Mouse (Mus musculus): ENCODE measurements at regions not wholly inside any gene's neighbourhood (a gene's known extent, or its start where the extent isn't known, plus 50 kb on each side); places are given as distances from the start of the nearest gene placed in this dataset.

DNA sequence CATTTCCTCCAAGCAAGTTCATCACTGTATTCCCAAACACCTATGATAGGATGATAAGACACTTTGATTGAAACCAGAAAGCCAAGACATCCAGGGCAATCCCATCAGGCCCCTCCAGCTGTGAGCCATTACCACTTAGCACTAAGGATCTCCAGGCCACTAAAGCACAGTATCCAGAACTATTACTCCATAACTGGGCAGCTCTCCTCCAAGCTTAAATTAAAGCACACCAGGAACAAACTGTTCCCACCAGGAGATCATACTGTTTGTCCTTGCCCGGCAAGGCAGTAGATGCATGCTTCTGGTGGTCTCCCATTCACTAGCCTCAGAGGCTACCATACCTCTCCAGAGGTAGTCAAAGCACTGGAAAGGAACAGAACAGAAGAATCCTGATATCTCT lies 193.3 kb downstream of the Gm12728 start:
- H3K4me2 ChIP-seq: no peak overlapping the region
- WGBS (ENCODE audit: insufficient replicate concordance): 68% methylated on average over 1 of the region's 1 CpGs
- no peaks in the 10 kb centered on the region for H3K36me3 ChIP-seq
- no peak overlapping the region for H3K27ac ChIP-seq
- no peaks in the 10 kb centered on the region for H3K27me3 ChIP-seq (replicated peaks)
- no peaks in the 10 kb centered on the region for H3K9me3 ChIP-seq (replicated peaks)
- H3K9ac ChIP-seq: no peak overlapping the region
- ATAC-seq: no peak
- H3K4me1 ChIP-seq: no peaks in the 10 kb centered on the region
- no peak overlapping the region for H3K4me3 ChIP-seq

GRCm38 (mm10) chr4:105987963-105988602 lies 198.4 kb downstream of the Gm12728 start:
- 54% methylated on average over 5 of the region's 5 CpGs for WGBS (ENCODE audit: insufficient replicate concordance)
- H3K27ac ChIP-seq: no peak overlapping the region
- H3K4me1 ChIP-seq: no peaks in the 10 kb centered on the region

GRCm38 (mm10) chr4:105992581-105993127 lies 203.0 kb downstream of the Gm12728 start:
- H3K4me1 ChIP-seq: no peaks in the 10 kb centered on the region
- WGBS (ENCODE audit: insufficient replicate concordance): 57% methylated on average over 6 of the region's 6 CpGs
- H3K4me2 ChIP-seq: no peak overlapping the region
- no peak overlapping the region for H3K27ac ChIP-seq
- H3K4me3 ChIP-seq: no peak overlapping the region
- H3K9me3 ChIP-seq (replicated peaks): no peaks in the 10 kb centered on the region
- ATAC-seq: no peak
- no peaks in the 10 kb centered on the region for H3K36me3 ChIP-seq
- no peaks in the 10 kb centered on the region for H3K27me3 ChIP-seq (replicated peaks)
- H3K9ac ChIP-seq: no peak overlapping the region

More at GRCm38 (mm10) chr4:105987963-105988602, 198.4 kb downstream of the Gm12728 start:
- Histone ChIP-seq H3K27me3 (replicated peaks) (no peaks in the 10 kb centered on the region), H3K36me3 (no peaks in the 10 kb centered on the region), H3K4me2 (no peak overlapping the region), H3K9ac (no peak overlapping the region), H3K4me3 (no peak overlapping the region), H3K9me3 (replicated peaks) (no peaks in the 10 kb centered on the region)
- no peak for ATAC-seq

DNA sequence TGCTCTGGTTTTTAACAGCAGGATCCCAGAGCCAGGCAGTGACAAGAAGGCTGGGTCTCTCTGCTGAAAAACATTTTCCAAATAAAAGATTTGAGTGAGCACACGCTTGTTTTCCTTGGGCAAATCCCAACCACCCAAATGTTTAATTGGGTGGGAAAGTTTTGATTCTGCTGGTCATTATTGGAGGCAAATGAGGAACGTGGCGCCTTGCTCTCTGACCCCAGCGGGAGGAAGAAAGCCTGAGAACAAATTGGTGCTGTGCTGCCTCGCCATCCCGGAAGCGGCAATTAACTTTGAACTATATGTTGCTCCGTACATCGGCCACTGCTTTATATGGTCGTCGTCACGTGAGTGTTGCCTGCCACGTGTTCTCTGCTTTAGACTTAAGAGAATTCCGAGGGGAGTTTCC lies 204.7 kb downstream of the Gm12728 start:
- Histone ChIP-seq H3K4me3 (no peak overlapping the region), H3K4me2 (no peak overlapping the region), H3K27ac (no peak overlapping the region), H3K4me1 (no peaks in the 10 kb centered on the region), H3K27me3 (replicated peaks) (no peaks in the 10 kb centered on the region), H3K9me3 (replicated peaks) (no peaks in the 10 kb centered on the region), H3K36me3 (no peaks in the 10 kb centered on the region), H3K9ac (no peak overlapping the region)
- WGBS (ENCODE audit: insufficient replicate concordance): 71% methylated on average over 14 of the region's 14 CpGs
- ATAC-seq: no peak

DNA sequence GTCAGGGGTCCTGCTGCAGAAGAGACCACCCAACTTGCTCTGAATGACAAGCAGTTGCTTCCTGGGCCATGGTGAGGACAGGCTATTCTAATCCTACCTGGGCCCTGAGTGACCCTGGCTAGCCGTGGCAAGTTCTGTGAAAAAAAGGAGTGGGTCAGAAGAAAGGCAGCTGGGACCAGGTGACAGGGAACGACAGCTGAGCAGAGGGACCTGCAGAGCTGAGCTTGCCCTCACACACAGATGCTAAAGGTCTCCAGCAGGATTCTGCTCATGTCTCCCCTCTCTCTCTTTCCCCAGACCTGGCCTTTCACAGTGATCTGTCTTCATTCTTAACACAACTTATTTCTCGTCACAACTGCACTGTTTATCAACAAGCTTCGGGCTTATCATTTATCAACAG lies 206.4 kb downstream of the Gm12728 start:
- no peak for ATAC-seq
- no peak overlapping the region for H3K4me3 ChIP-seq
- no peak overlapping the region for H3K27ac ChIP-seq
- no peak overlapping the region for H3K4me2 ChIP-seq
- no peaks in the 10 kb centered on the region for H3K9me3 ChIP-seq (replicated peaks)
- H3K36me3 ChIP-seq: no peaks in the 10 kb centered on the region
- no peaks in the 10 kb centered on the region for H3K27me3 ChIP-seq (replicated peaks)
- H3K4me1 ChIP-seq: no peaks in the 10 kb centered on the region
- H3K9ac ChIP-seq: no peak overlapping the region
- WGBS (ENCODE audit: insufficient replicate concordance): 48% methylated on average over 4 of the region's 4 CpGs

- Histone ChIP-seq H3K9ac (no peak overlapping the region), H3K4me3 (no peak overlapping the region), H3K4me2 (no peak overlapping the region), H3K27me3 (replicated peaks) (no peaks in the 10 kb centered on the region), H3K27ac (no peak overlapping the region), H3K4me1 (no peaks in the 10 kb centered on the region), H3K36me3 (no peaks in the 10 kb centered on the region), H3K9me3 (replicated peaks) (no peaks in the 10 kb centered on the region)
- WGBS (ENCODE audit: insufficient replicate concordance): 60% methylated on average over 3 of the region's 3 CpGs
- no peak for ATAC-seq
Measured at GRCm38 (mm10) chr4:105996893-105997630, 207.4 kb downstream of the Gm12728 start.

DNA sequence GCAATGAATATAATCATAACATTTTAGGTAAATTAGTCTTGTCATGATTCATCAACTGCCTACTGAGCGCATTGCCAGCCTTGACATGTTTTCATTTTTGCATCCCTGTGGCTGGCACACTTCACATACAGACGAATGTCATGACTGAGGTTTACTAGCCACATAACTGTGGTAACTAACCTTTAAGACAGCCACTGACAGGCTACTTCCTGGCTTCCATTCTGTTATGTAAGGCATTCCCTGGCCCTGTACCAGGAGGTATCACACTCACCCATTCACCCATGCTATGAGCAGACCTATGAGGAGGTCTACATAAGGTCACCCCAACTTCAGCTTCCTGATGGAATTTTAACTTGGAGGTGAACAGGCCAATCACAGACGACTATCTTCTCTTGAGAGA lies 212.8 kb downstream of the Gm12728 start:
- H3K4me2 ChIP-seq: no peak overlapping the region
- H3K4me3 ChIP-seq: no peak overlapping the region
- no peaks in the 10 kb centered on the region for H3K4me1 ChIP-seq
- ATAC-seq: no peak
- WGBS (ENCODE audit: insufficient replicate concordance): 63% methylated on average over 3 of the region's 3 CpGs
- no peaks in the 10 kb centered on the region for H3K27me3 ChIP-seq (replicated peaks)
- H3K36me3 ChIP-seq: no peaks in the 10 kb centered on the region
- H3K9me3 ChIP-seq (replicated peaks): no peaks in the 10 kb centered on the region
- H3K27ac ChIP-seq: no peak overlapping the region
- no peak overlapping the region for H3K9ac ChIP-seq

DNA sequence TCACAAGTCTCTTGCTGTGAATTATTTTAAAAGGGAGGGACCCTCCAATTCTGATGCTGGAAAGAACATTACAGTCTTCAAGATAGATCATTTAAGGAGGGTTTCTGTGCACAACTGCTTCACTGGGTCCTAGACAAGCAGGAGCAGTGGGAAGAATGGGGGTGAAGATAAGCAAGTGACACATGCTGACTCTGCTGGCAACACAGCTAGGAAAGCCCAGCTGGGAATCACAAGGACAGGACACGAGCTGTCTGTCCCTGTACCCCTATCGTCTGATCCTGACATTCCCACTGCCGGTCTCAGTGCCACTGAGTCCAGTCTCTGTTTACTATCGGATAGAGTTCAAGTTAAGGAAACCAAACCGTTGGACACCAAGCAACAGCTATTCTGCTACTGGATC lies 216.3 kb downstream of the Gm12728 start:
- Histone ChIP-seq H3K9me3 (replicated peaks) (no peaks in the 10 kb centered on the region), H3K27ac (no peak overlapping the region), H3K4me1 (no peaks in the 10 kb centered on the region), H3K36me3 (no peaks in the 10 kb centered on the region), H3K4me2 (no peak overlapping the region), H3K9ac (no peak overlapping the region), H3K27me3 (replicated peaks) (no peaks in the 10 kb centered on the region), H3K4me3 (no peak overlapping the region)
- no peak for ATAC-seq
- WGBS (ENCODE audit: insufficient replicate concordance): 71% methylated on average over 5 of the region's 5 CpGs

DNA sequence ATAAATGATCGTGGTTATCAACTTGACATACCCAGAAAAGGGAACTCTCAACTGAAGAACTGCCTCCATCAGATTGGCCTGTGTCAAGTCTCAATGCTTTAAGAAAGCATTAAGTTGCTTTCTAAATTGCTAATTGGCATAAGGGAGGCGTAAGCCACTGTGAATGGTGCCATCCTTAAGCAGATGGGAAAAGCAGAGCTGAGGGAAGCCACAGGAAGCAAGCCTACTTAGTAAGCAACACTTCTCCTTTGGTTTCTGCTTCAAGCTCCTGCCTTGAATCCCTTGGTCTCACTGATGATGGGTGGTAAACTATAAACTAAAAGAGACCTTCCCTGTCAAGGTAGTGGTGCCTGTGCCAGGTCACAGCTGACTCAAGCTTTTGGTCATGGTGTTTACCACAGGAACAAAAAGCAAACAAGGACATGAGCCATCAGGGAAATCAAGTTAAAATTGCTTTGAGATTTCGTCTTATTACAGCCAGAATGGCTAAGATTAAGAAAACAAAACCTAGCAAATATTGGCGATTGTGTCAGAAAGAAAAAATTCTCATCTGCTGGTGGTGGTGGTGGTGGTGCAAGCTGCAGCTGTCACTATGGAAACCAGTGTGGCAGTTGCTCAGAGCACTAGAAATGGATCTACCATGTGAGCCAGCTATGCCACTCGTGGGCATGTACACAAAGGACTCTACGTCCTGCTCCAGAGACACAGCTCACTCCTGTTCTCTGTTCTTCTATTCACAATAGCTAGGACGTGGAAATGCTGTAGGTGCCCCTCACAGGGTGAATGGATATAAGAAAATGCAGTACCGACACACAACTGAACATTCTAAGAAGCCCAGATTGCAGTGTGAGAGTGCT lies 217.9 kb downstream of the Gm12728 start:
- 60% methylated on average over 8 of the region's 8 CpGs for WGBS (ENCODE audit: insufficient replicate concordance)
- no peaks in the 10 kb centered on the region for H3K27me3 ChIP-seq (replicated peaks)
- H3K36me3 ChIP-seq: no peaks in the 10 kb centered on the region
- H3K4me1 ChIP-seq: no peaks in the 10 kb centered on the region
- H3K9ac ChIP-seq: no peak overlapping the region
- H3K4me2 ChIP-seq: no peak overlapping the region
- H3K27ac ChIP-seq: no peak overlapping the region
- H3K9me3 ChIP-seq (replicated peaks): no peaks in the 10 kb centered on the region
- no peak overlapping the region for H3K4me3 ChIP-seq
- no peak for ATAC-seq

DNA sequence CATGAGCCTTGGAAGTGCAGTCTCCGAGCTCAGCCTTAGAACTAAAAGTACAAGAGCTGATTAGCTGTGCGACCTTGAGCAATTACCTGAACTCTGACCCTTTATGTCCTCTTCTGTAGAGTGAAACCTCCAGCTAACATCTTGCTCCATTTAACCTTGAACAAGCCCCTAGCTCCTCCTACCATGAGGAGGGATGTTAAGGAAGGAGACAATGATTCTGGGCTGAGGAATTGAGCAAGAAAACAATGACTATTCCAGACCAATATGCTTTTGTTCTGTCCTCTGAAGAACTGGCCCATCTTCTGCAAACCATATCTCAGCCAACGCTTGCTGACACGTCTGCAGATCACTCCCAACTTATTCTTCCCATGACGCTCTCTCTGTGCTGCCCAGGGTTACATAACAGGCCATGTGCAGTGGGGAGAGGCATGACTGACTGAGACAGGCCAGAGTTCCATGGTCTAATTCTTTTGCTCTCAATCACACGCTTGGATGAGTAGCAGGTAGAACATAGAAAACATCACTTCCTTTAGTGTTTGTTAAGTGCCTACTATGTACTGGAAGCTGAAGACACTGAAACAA lies 227.5 kb downstream of the Gm12728 start:
- no peaks in the 10 kb centered on the region for H3K9me3 ChIP-seq (replicated peaks)
- no peak overlapping the region for H3K4me2 ChIP-seq
- H3K9ac ChIP-seq: no peak overlapping the region
- H3K36me3 ChIP-seq: no peaks in the 10 kb centered on the region
- no peak overlapping the region for H3K4me3 ChIP-seq
- no peaks in the 10 kb centered on the region for H3K4me1 ChIP-seq
- WGBS (ENCODE audit: insufficient replicate concordance): 65% methylated on average over 6 of the region's 6 CpGs
- no peak for ATAC-seq
- no peak overlapping the region for H3K27ac ChIP-seq
- H3K27me3 ChIP-seq (replicated peaks): no peaks in the 10 kb centered on the region

- ATAC-seq: no peak
- Histone ChIP-seq H3K4me1 (no peaks in the 10 kb centered on the region), H3K4me2 (no peak overlapping the region), H3K36me3 (no peaks in the 10 kb centered on the region), H3K27me3 (replicated peaks) (no peaks in the 10 kb centered on the region), H3K9me3 (replicated peaks) (no peaks in the 10 kb centered on the region), H3K9ac (no peak overlapping the region), H3K4me3 (no peak overlapping the region), H3K27ac (no peak overlapping the region)
- 59% methylated on average over 4 of the region's 4 CpGs for WGBS (ENCODE audit: insufficient replicate concordance)
Measured at GRCm38 (mm10) chr4:106018936-106019335, 229.3 kb downstream of the Gm12728 start.

DNA sequence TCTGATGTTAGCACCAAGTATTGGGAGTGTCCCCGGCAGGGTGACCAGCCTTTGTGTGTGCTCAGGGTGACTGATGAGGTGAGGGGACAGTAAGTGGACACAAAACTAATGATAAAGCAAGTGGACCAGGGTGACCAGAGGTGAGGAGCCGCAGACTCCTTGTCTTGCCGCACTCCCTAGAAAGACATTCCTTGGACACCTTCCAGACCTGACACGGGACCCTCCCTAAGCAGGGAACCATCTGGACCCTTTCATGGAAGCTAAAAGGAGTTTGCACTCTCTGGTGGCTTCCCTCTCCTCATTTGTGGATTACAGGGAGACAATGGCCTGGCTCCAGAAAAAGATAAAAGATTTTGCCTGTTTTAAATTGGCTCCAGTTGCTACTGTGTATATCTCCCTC lies 230.7 kb downstream of the Gm12728 start:
- Histone ChIP-seq H3K27ac (no peak overlapping the region), H3K4me1 (no peaks in the 10 kb centered on the region), H3K27me3 (replicated peaks) (no peaks in the 10 kb centered on the region), H3K9ac (no peak overlapping the region), H3K36me3 (no peaks in the 10 kb centered on the region), H3K4me3 (no peak overlapping the region), H3K9me3 (replicated peaks) (no peaks in the 10 kb centered on the region), H3K4me2 (no peak overlapping the region)
- ATAC-seq: no peak
- WGBS (ENCODE audit: insufficient replicate concordance): 57% methylated on average over 4 of the region's 4 CpGs
